Mouse (Mus musculus) midbrain, embryonic 10.5 days (tissue): Measurements from ENCODE around the gene Hoxa2. TPM values are rescaled to one million over a fixed set of nuclear protein-coding genes. Genes with fewer than 3 reads are reported as not detected.
A peak's percentile ranks its signal among the peaks of the same experiment; 100 is the strongest.

Experiments
- DNase-seq: peaks from one replicate; pipeline ENCODE4 v3.0.0-alpha.2; 2017; ENCODE audit warnings: low spot score
- H3K27ac ChIP-seq: fragments of 300-500 bp; sonication (generic); replicated peaks from 2 replicates; pipeline ENCODE4 v1.5.1; 2016; ENCODE audit warnings: mild to moderate bottlenecking
- H3K27me3 ChIP-seq: fragments of 300-500 bp; sonication (generic); 2 replicates; pipeline ENCODE4 v1.6.1; 2016; ENCODE audit warnings: low read depth, mild to moderate bottlenecking; ENCODE audit not compliant: poor library complexity, severe bottlenecking
- H3K36me3 ChIP-seq: fragments of 300-500 bp; sonication (generic); 2 replicates; pipeline ENCODE4 v1.6.1; 2016; ENCODE audit warnings: mild to moderate bottlenecking, moderate library complexity
- H3K4me1 ChIP-seq: fragments of 300-500 bp; sonication (generic); 2 replicates; pipeline ENCODE4 v1.6.1; 2016
- H3K4me3 ChIP-seq: fragments of 300-500 bp; sonication (generic); 2 replicates; pipeline ENCODE4 v1.5.1; 2016; ENCODE audit warnings: mild to moderate bottlenecking, moderate library complexity
- H3K9me3 ChIP-seq: fragments of 300-500 bp; sonication (generic); replicated peaks from 2 replicates; pipeline ENCODE4 v1.6.1; 2016; ENCODE audit warnings: mild to moderate bottlenecking
- WGBS: fragments of 180-500 bp; shearing (Covaris S2); methylation state at CpG from one replicate; pipeline ENCODE4 v1.1.7; 2016; 5-methylcytosine and 5-hydroxymethylcytosine counted together
- polyA plus RNA-seq: library from polyadenylated mRNA; unstranded; fragments of >200 nt; fragmentation: Nextera tagmentation; extraction: Ambion mirVana; gene quantifications from 2 replicates; pipeline ENCODE4 v1.2.1, GENCODE M21; 2016

Gene Hoxa2
- polyA plus RNA-seq, 1 experiment from 2014 or later: 1.9 TPM

DNA sequence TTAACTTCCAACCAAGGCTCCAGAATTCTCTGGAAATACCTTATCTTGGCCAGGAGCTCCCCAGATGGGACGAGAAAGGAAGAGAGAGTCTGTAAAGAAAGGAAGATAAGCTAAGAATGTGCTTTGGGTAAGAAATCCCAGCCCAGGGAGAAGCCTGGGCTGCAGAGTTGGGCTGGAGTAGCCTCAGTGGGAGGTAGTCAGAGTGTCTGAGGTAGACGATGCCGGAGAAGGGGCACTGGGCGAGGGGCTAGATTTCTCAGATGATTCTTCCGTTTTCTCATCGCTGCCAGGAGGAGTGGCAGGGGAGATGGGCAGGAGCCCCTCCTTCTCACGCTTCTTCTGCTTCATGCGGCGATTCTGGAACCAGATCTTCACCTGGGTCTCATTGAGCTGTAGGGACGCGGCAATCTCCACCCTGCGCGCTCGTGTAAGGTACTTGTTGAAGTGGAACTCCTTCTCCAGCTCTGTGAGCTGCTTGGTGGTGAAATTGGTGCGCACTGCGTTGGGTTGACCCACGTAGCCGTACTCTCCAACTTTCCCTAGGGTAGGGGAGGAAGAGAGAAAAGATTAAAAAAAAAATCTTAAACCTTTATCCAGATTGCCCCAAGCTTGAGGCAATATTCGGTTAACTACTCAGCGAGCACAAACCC lies 8.0 kb downstream of the Hoxa2 start:
- H3K4me3 ChIP-seq: no peak overlapping the region
- no peak overlapping the region for H3K27ac ChIP-seq
- DNase-seq: peak; percentile 36
- H3K36me3 ChIP-seq: no peaks in the 10 kb centered on the region
- 1% methylated on average over 20 of the region's 20 CpGs for WGBS
- H3K4me1 ChIP-seq: peaks cover 34% of the 10 kb centered on the region
- H3K27me3 ChIP-seq: peaks cover 100% of the 10 kb centered on the region
- no peaks in the 10 kb centered on the region for H3K9me3 ChIP-seq

DNA sequence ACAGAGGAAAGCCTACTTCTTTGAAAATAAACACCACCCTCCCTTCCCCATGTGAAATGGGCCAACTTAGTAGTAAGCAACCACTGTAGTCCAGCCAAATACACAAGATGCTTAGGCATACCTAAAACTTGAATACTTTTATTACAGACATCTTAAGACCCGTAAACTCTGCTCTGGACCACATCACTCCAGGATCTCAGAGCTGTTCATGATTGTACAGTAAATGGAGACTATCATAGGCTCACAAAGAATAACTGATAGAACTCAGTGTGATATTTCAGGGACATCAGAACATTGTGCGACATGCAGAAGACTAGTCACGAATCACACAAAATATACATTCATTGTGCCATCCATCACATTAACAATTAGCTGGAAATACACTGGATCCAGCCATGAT lies 9.2 kb downstream of the Hoxa2 start:
- no peak overlapping the region for H3K27ac ChIP-seq
- DNase-seq: no peak
- WGBS: 45% methylated on average over 3 of the region's 3 CpGs

DNA sequence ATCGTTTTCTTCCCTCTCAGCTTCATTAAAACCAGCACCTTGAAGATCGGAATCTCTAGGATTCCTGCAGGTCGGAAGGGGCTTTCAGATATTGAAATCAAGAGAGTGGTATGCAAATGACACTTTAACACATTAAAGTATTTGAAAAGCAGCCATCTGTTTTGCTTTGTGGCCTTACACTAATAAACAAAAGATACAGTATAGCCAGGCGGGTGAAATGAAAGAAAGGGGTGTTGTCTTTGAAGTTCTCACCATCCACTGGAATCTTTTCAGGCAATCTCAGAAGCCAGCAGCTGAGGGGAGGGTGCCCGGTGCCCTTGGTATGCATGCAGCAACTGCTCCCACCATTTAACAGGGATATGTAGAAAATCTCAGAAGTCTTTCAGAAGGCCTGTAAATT lies 10.6 kb downstream of the Hoxa2 start:
- DNase-seq: peak; percentile 12
- Histone ChIP-seq H3K4me1 (peaks cover 21% of the 10 kb centered on the region), H3K27ac (no peak overlapping the region), H3K4me3 (no peak overlapping the region), H3K36me3 (no peaks in the 10 kb centered on the region), H3K9me3 (peaks cover 6% of the 10 kb centered on the region; the same call in 1 of the 2 replicates), H3K27me3 (peaks cover 100% of the 10 kb centered on the region)
- WGBS: 2% methylated on average over 5 of the region's 5 CpGs

More for the DNA sequence above, 9.2 kb downstream of the Hoxa2 start:
- H3K9me3 ChIP-seq: no peaks in the 10 kb centered on the region
- no peaks in the 10 kb centered on the region for H3K36me3 ChIP-seq
- H3K27me3 ChIP-seq: peaks cover 100% of the 10 kb centered on the region
- H3K4me3 ChIP-seq: no peak overlapping the region
- H3K4me1 ChIP-seq: peaks cover 30% of the 10 kb centered on the region

GRCm38 (mm10) chr6:52153270-52153669 lies 11.4 kb downstream of the Hoxa2 start:
- 0% methylated on average over 6 of the region's 6 CpGs for WGBS
- Histone ChIP-seq H3K27me3 (peaks cover 100% of the 10 kb centered on the region), H3K4me3 (no peak overlapping the region), H3K27ac (no peak overlapping the region), H3K4me1 (peaks cover 14% of the 10 kb centered on the region), H3K36me3 (no peaks in the 10 kb centered on the region), H3K9me3 (peaks cover 6% of the 10 kb centered on the region; the same call in 1 of the 2 replicates)
- peak; percentile 26 for DNase-seq

GRCm38 (mm10) chr6:52152226-52153193 lies 12.1 kb downstream of the Hoxa2 start:
- H3K4me3 ChIP-seq: no peak overlapping the region
- peaks cover 100% of the 10 kb centered on the region for H3K27me3 ChIP-seq
- H3K27ac ChIP-seq: no peak overlapping the region
- H3K4me1 ChIP-seq: peaks cover 8% of the 10 kb centered on the region; the same call in 1 of the 2 replicates
- peaks cover 6% of the 10 kb centered on the region; the same call in 1 of the 2 replicates for H3K9me3 ChIP-seq
- no peaks in the 10 kb centered on the region for H3K36me3 ChIP-seq
- DNase-seq: no peak
- 4% methylated on average over 16 of the region's 16 CpGs for WGBS

GRCm38 (mm10) chr6:52151571-52151970 lies 13.1 kb downstream of the Hoxa2 start:
- Histone ChIP-seq H3K36me3 (no peaks in the 10 kb centered on the region), H3K4me1 (peaks cover 8% of the 10 kb centered on the region; the same call in 1 of the 2 replicates), H3K9me3 (peaks cover 6% of the 10 kb centered on the region; the same call in 1 of the 2 replicates), H3K27ac (no peak overlapping the region), H3K27me3 (peaks cover 100% of the 10 kb centered on the region), H3K4me3 (no peak overlapping the region)
- no peak for DNase-seq
- 2% methylated on average over 4 of the region's 4 CpGs for WGBS

DNA sequence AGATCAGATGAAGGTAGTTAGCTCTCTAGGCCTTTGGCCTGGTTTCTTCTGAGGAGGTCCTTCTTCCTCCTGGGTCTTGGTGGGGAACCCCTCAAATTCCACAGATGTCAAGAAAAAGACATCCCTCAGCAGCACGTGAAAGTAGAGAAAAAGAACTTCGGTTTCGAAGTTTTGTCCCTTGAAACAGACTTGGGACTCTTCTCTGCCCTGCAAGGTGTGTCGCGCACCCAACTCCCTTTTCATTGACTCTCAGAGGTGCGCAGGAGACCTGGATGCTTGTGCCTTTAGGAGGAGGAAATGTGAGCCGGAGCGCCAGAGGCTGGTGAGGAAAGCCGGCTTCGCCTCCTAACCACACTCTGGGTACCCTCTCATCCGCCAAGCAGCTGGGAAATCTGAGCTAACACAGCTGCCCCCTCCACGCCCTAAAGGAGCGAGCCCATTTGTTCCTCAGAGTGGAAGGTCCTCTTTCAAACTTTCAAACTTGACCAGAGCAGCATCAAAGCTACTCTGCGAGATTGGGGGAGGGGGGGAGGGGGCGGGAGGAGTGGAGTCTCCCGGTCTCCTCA lies 14.1 kb downstream of the Hoxa2 start:
- no peak overlapping the region for H3K27ac ChIP-seq
- no peaks in the 10 kb centered on the region for H3K36me3 ChIP-seq
- H3K4me1 ChIP-seq: peaks cover 8% of the 10 kb centered on the region; the same call in 1 of the 2 replicates
- peak; percentile 36 for DNase-seq
- 3% methylated on average over 16 of the region's 16 CpGs for WGBS
- H3K9me3 ChIP-seq: peaks cover 6% of the 10 kb centered on the region; the same call in 1 of the 2 replicates
- no peak overlapping the region; the same call in 1 of the 2 replicates for H3K4me3 ChIP-seq
- peaks cover 100% of the 10 kb centered on the region for H3K27me3 ChIP-seq

- no peaks in the 10 kb centered on the region for H3K36me3 ChIP-seq
- DNase-seq: no peak
Measured at GRCm38 (mm10) chr6:52139115-52139514, 25.5 kb downstream of the Hoxa2 start.

GRCm38 (mm10) chr6:52138576-52138975 lies 26.1 kb downstream of the Hoxa2 start:
- Histone ChIP-seq H3K27me3 (peaks cover 48% of the 10 kb centered on the region), H3K9me3 (no peaks in the 10 kb centered on the region), H3K36me3 (no peaks in the 10 kb centered on the region), H3K4me1 (peaks cover 14% of the 10 kb centered on the region), H3K4me3 (no peak overlapping the region), H3K27ac (no peak overlapping the region)
- DNase-seq: no peak
- 83% methylated on average over 10 of the region's 10 CpGs for WGBS

More at GRCm38 (mm10) chr6:52139115-52139514, 25.5 kb downstream of the Hoxa2 start:
- WGBS: 92% methylated on average over 5 of the region's 5 CpGs
- Histone ChIP-seq H3K9me3 (no peaks in the 10 kb centered on the region), H3K27ac (no peak overlapping the region), H3K27me3 (peaks cover 49% of the 10 kb centered on the region), H3K4me3 (no peak overlapping the region), H3K4me1 (peaks cover 14% of the 10 kb centered on the region)

DNA sequence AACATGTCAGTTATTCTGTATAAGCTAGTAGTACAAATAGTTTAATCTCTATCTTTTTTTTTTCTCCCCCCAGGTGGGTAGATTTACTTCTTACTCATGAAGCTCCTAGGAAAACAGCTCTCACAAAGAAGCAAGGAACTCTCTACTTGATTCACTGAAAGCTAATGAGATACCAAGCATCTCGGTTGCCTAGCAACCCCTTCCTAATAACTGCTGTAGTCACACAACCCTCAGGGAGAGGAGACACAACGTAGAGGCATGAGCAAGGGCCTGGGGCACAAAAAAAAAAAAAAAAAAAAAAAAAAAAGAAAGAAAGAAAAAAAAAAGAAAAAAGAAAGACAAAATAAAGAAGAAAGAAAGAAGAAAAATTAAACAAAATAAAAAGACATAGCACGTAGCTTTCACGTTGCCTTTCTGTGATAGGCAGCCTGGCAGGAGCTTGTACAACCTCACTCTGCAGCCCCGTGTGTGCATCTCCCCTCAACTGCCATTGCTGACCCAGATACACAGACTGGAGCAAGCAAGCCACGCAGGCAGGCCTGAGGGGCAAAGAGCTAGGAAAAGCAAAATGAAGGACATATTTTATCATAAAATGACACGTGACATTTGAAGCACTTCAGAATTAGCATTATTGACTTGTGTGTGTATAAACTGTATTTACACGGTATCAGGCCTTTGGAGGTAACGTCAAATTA lies 26.6 kb downstream of the Hoxa2 start:
- Histone ChIP-seq H3K4me1 (peaks cover 14% of the 10 kb centered on the region), H3K27me3 (peaks cover 44% of the 10 kb centered on the region), H3K27ac (no peak overlapping the region), H3K9me3 (no peaks in the 10 kb centered on the region), H3K36me3 (no peaks in the 10 kb centered on the region), H3K4me3 (no peak overlapping the region)
- no peak for DNase-seq
- 70% methylated on average over 9 of the region's 9 CpGs for WGBS

GRCm38 (mm10) chr6:52123673-52124072 lies 41.0 kb downstream of the Hoxa2 start:
- WGBS: 81% methylated on average over 4 of the region's 4 CpGs
- H3K36me3 ChIP-seq: no peaks in the 10 kb centered on the region
- H3K4me3 ChIP-seq: no peak overlapping the region

DNA sequence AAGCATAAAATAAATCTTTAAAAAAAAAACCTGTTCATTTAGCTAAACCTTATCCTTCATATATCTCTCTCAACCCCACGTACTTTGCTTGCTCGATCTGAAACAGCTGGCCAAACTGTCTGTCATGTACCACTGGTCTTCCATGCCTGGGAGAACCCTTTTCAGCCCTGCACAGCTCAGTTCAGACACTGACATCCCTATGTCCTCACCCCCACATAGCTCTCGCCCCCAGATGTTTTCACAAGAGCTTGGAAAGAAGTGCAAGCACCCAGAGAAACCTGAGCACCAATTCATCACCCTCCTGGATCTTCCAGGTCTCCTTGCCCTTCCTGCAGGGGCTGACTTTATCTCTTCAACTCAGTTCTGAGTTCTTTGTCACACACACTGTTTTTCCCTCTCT lies 43.5 kb downstream of the Hoxa2 start:
- 75% methylated on average over 3 of the region's 3 CpGs for WGBS
- H3K4me1 ChIP-seq: peaks cover 22% of the 10 kb centered on the region
- no peaks in the 10 kb centered on the region for H3K9me3 ChIP-seq
- DNase-seq: peak; percentile 9
- H3K36me3 ChIP-seq: no peaks in the 10 kb centered on the region
- H3K4me3 ChIP-seq: no peak overlapping the region
- peaks cover 16% of the 10 kb centered on the region for H3K27me3 ChIP-seq
- H3K27ac ChIP-seq: no peak overlapping the region

More at GRCm38 (mm10) chr6:52123673-52124072, 41.0 kb downstream of the Hoxa2 start:
- no peak overlapping the region for H3K27ac ChIP-seq
- H3K4me1 ChIP-seq: peaks cover 11% of the 10 kb centered on the region
- peak; percentile 6 for DNase-seq
- no peaks in the 10 kb centered on the region; the same call in 1 of the 2 replicates for H3K9me3 ChIP-seq
- peaks cover 9% of the 10 kb centered on the region for H3K27me3 ChIP-seq
